Mouse (Mus musculus) fibroblast of lung, adult 2 months (primary cell): ENCODE data around the gene Gtse1.
A peak's percentile ranks its signal among the peaks of the same experiment; 100 is the strongest.
"Not testable (repeated sequence)": the region's sequence is repeated elsewhere in the genome, so short reads cannot be mapped to it uniquely, and the experiment has no call there.

ENCODE experiments used
- DNase-seq: peaks from one replicate; pipeline ENCODE4 v3.0.0-alpha.2; 2011; ENCODE audit warnings: low read depth

The Gtse1 gene

DNA sequence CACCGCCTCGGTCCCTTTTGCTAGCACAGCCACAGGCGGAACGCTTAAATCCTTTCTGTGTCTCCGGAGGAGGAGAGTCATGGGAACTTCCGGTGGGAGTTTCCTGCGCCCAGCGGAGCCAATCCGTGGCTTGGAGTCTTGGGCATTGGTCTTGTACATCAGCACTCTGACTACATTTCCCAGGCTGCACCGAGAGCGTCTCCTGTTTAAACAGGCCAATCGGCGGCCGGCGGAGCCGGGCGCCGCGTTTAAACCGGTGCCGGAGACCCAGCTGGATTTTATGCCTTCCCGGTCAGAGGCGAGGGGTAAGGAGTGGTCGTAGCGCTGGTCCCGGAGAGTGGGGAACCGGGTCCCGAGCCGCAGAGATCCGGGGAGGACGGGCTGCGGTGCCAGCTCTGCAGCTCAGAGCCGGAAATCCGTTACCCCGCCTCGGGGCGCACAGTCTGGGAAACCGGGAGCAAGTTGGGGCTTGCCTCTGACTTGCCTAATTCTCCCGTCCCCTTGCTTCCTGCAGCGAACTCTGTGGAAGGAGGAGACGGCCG, at the start of gene Gtse1:
Gtse1 (plus strand) TSS at position 256 of the 542 bp plus-strand sequence.
- DNase-seq = peak; percentile 92

DNA sequence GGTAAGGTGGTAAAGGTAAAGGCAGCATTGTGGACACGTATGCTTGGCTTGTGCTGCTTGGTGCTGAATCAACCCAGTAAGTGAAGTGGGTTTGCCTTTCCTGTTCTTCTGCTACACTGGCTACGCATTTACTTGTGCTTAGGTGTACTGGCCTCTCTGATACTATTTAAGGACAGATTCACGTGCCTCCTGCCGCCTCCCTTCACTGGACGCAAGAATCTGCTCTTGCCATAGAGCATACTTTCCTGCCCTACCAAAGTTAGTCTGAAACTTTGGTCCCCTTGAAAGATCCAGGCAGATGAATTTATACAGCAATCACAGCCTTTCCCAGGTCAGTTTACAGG, 49.1 kb upstream of the Gtse1 start:
- no peak for DNase-seq

DNA sequence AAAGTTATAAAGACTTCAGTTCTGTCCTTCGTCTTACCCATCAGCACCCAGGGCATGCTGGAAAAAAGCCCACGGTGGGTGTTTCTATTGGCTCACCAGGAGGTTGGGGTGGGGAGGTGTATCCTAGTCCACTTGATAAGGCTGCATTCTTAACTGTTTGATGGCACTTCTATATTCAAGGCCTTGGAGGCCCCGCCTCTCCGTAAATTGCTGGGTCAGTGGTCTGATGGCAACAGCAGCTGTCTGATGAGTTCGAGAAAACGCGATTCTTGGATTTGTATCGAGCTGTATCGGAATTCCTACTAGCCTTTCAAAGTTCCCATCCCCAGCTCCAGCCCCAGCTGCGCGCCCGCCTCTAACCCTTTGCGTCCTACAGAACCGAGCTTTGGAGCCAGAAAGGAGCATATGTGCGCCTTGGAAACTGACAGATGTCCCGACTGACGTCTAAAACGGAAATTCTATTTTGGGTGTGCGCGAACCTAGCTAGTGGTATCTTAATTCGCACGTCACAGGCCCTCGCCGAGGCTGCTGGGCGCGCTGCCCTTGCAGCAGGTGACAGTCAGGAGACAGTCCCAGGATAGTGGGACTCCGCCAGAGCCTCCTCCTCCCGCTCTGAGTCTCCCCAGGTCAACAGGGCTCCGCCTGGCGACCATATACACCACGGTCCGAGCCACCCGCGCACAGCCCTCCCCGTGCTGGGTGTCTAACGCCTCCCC, 48.6 kb upstream of the Gtse1 start:
- peak; percentile 22 for DNase-seq

DNA sequence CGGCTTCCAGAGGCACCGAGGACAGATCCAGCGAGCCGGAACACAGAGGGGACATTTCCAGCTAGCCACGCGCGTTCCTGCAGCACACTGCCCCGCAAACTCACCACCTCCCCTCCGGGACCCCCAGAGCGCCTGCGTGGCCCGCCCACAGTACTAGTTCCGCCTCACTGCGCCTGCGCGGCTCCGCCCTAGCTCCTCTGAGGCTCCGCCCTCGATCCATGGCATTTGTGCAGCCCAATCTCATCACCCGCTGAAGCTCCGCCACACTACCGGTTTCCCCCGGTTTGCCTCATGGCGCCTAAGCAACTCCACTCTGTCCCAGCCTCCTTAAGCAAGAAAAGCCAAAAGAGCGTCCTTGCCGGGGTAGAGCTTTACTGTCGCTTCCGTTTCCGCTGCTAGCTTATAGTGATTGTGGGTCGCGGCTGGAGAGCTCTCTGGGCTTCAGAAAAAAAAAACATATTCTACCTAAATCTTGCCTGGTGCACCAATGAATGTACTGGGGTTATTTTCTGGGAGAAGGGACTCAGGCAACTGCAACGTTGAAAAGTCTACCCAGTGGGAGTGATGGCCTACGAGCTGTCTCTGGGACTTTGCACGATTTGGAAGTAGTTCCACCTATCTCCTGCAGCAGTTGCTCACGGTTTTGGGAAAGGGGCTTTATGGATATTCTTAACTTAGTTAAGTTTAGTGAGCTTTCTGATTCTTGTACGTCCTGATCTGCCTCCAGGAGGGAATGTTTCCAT, 47.8 kb upstream of the Gtse1 start, which contains the start of gene Cdpf1:
Cdpf1 (minus strand) TSS at position 163 of the 743 bp plus-strand sequence.
- DNase-seq = peak; percentile 95

DNA sequence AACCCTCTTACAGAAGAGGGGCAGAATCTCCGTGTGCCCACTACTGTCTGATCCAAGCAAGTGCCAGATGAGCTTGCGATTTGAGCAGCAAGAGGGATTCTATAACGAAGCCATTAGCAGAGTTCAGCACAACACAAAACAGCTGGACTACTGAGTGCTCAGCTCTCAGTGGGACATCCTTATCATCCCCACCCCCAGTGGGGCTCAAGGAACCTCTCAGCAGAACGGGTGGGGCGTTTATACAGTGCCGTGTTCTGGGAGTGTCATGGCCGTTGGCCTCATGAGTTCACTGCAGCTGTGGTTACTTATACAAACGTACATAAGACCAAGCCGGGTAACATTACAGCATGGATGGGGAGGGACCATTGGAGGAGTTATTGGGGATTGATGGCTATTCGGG, 46.1 kb upstream of the Gtse1 start:
- DNase-seq = no peak

DNA sequence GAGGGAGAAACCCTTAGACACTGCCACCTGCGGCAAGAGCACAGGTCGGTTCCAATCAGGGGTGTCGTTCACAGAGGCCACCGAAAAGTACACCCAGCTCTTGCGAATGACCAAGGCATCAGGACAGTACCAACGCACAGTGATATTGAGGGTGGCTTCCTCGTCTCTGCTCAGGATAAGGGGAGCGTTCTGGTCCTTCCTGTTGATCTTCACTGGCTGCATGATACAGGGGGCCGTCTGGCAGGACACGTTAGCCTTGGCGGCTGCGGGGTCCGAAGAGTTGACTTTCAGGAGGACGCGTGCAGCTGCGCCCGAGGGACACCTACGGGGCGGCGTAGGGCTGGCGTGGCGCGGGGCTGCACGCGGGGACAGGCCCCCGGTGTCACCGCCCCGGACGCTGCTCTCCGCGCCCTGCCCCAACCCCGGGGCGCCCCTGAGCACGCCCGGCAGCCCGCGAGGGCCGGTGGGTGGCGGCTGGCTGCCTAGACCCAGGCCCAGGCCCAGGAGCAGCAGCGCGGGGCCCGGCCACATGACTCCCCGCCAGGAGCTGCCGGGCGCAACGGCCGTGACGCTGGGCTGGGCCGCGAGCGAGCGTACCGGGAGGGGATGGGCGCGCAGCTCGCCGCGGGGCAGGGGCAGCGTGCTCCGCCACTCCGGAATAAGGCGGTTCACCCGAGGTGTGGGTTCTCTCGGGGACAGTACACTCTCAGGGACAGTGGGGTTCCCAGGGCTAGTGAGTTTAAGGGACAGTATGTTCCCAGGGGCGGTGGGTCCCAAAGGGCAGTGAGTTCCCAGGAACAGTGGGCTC, 38.1 kb upstream of the Gtse1 start, which contains the start of gene Pkdrej:
Pkdrej (minus strand) TSS at position 532 of the 808 bp plus-strand sequence.
- no peak for DNase-seq

DNA sequence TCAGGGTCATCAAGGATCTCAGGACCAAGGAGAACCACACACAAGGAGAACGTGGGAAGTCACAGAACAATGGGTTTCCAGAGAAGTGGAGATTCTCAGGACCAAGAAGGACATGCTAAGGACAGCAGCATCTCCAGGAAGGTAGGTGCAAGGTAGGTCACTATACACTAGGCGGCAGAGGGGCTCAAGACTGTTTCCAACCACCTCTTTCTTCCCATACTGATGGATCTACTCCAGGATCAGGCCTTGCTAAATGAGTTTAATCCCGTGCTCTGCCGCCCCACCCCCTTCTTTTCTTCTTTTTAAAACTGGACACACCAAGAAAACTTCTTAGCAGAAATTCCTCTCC, 37.6 kb upstream of the Gtse1 start:
- DNase-seq = no peak

DNA sequence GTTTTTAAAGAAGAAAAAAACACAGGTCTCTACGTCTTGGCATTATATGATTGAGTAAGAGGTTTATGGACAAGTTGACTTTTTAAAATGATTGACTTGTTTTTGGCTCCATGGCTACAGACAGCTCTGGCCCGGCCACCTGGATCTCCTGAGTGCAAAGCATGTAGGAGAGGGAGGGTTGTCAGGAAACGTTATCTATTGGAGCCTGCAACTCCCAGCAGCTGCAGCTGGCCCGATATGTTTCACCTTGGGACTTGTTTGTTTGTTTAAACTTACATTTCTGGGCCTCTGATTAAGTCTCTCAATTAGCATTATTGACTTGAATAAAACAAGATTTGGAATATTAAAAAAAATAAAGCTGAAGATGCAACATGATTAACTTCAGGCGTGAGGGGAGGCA, 32.9 kb upstream of the Gtse1 start:
- DNase-seq = no peak

DNA sequence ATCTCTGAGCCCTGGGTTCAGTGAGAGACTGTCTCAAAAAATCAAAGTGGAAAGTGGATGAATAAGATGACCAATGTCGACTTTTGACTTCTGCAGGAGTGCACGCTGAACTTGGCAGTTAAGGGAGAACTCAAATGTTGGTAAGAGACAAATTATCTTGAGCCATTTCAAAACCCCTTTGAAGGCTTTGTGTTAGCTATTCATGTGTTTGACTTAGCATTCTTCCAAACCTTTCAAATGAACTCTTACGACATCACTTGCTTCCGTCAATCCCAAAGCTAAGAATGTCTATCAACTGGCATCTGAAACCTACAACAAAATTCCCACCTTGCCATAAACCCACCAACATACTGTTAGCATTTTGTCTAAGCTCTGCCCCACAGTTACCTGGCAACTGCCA, 31.5 kb upstream of the Gtse1 start:
- DNase-seq = no peak

DNA sequence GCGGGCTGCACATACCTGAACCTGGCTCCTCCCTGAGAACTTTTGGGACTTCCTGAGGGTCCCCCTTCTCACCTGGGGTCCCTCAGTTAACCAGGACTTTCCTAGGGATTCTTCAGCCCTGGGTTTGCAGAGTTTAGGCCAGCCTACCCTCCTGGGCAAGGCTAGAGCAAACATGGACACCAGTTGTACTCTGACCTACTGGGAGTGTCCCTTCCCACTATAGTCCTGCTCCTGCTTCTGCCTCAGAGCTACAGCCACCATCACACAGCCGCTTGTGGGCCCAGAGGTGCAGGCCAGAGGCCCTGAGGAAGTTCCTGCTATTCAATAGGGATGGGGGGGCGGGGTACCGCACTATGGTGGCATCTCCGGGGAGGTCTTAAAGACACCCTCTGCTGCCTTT, 30.1 kb upstream of the Gtse1 start:
- no peak for DNase-seq

DNA sequence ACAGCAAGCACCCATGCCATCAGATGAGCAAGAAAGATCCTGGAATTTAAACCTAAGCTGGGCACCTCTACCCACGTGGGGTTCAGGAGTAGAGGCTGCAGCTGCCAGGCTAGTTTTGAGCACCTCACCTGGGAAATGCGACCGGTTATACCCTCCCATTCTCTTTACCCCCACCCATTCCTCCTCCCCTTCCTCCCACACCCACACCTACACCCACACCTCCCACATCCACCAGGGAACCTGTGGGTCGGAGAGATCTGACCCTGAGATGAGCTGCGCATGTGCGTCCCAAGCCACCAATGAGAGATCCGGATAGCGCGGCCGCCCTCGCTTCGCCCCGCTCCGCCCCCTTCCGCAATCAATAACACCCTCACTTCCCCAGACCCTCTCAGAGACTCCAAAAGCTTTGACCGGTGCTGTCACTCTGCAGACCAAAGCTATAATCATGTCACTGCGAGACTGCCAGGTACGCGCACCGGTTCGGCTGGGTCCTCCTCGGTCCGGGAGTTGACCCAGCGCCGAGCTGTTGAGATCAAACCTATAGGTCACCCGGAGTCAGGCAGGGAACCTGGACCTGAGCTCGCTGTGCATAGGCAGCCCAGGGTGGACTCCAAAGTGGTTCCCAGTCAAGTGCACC, 27.5 kb upstream of the Gtse1 start, which contains the start of gene Ttc38:
Ttc38 (plus strand) TSS at position 353 of the 637 bp plus-strand sequence.
- DNase-seq = peak; percentile 45

DNA sequence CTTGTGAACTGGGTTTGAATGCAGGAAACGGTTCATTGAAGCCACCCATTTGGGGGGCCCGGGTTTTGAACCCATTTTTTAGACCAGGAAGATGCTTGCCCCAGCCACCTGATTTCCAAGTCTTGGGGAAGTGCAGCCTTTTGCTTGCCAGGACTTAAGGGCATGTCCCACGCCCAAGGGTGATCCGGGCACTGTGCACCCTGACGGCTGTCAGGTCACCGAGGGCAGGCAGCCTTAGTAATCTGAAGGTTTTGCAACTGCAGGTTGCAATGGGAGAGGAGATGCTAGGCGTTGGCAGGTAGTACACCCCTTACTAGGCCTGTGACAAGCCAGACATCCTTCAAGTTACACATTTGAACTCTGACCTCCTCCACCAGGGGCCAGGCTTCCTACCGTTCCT, 26.9 kb upstream of the Gtse1 start:
- DNase-seq = no peak

DNA sequence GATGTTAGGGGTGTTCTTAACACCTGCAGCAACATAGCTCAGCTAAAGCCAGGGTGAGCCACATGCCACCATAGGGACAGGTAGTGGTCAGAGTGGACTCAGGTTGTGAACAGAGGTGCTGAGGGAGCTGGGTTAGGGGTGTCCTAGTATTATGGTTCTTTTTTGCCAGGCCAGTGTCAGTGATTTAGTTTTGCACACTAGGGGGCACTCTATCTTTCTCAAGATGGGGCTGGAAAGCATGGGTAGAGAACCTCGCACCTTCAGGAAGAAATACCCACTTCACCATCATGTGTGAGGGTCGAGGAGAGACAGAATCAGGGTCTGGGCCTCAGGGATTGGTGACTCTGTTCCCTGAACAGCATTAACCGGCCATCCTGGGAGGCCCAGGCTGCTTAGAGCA, 24.2 kb upstream of the Gtse1 start:
- no peak for DNase-seq

DNA sequence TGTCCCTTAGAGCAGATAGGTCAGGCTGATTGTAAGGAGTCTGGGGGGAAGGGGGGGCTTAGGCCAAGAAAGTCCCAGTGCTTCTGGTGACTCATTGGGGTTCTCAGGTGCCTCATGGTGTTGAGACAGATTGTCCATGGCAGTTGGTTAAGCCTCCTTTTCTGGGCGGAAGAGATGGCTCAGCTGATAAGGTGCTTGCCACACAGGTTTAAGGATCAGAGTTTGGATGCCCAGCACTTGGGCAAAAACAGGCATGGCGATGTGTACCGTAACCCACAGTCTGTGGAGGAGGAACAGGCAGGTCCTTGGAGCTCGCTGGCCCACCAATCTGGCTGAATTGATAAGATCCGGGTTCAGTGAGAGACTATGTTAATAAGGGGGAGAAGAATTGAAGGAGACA, 22.7 kb upstream of the Gtse1 start:
- DNase-seq = no peak

DNA sequence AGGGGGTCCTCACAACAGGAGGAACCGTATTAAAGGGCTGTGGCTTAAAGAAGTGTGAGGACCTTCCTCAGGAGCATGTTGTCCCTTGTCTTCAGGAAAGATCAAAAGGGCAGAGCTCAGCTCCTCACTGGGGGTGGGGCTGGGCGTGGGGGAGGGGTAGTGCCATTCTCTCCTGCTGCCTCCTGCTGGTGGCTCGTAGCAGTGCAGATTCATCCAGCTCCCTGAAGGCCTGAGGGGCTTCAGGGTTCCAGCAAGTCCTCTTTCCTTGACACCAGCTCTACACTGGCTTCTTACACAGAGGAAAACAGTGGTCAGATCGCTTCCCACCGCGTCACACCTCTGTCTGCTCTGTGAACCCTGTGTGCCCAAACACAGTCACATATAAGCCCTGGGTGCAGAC, 18.6 kb upstream of the Gtse1 start:
- DNase-seq = no peak

DNA sequence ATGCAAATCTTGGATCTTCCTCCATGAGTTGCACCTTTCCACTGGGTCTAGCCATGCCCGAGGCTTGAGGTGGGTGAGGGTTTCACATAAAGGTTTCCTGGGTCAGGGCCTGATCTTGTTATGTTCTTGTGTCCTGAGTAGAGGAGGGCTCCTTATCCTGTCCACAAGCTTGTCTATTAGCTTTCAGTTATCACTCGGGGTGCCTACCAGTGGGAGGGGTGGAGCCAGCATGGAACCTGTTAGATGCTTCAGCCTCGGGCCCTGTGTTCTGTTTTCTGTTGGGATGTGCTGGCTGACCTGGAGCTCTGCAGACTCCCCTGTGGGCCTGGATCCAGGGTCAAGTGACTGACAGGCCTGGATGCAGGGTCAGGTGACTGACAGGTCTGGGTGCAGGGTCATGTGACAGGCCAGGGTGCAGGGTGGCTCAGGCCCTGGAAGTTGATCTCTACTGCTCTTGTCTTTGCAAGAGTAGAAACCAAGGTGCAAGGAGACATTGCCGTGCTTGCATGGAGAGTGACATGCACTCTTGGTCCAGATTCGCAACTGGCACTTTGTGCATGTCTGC, 17.7 kb upstream of the Gtse1 start:
- DNase-seq = no peak

DNA sequence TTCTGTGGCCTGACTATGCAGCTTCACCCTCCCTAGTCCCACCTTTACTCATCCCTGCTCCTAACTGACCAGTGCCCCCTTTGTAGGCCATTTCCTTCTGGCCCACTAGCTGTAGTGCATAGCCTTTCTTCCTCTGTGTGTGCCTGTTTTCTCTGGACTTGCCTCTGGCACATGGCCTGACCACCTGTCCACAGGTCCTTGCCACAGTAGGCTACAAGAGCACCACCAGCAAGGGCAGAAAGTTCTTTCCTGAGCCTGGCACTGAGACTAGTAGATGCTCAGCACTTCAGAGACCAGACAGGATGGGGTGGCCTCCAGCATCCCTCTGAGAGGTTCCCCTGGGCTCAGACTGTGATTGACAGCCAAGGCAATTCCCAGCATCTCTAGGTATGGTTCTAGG, 14.5 kb upstream of the Gtse1 start:
- DNase-seq = no peak

DNA sequence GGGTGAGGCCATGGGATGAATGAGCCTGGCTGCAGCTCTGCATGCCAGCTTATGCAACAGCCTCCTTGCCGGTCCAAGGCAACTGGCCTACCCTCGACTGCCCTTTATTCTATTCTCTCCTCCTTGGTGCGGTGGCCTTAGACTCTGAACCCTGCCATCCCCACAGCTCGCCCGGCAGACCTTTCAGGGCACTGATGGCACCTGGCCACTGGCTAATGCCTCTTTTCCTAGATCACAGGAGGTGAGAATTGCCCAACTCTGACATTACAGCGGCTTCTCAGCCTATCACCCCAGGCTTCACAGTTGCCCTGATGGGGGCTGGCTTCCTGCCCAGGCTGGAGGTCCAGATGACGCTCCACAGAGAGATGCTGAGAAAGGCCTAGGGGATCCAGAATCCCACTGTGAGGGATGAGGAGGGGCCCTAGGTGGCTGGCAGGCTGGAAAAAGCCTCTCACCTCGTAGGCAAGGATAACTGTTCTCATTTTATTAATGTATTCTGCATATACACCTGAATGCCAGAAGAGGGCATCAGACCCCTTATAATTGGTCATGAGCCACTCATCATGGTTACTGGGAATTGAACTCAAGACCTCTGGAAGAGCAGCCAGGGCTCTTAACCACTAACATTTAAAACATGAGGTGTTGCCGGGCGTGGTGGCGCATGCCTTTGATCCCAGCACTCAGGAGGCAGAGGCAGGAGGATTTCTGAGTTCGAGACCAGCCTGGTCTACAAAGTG, 7.7 kb upstream of the Gtse1 start:
- DNase-seq = no peak

DNA sequence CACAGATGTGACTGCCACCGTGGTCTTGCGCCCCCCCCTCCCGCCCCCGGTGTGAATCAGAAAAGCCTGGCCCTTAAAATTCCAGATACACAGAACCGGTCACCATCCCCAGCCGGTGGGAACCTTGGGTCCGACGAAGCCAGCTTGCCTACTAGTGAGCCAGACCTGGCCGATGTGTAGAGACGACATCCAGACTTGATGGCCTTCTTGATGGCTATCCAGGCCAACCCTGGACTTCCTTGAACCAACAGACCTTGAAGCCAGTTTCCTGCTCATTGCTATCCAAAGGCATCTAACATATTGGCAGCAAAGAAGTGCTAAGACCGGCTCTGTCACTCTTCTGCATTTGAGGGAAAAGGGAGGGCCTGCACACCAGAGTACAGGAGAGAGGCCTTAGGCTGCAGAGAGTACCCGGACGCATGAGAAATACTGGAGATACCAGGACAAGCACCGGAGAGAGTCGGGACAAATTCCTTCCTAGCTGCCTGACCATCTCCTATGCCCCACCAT, 510 bp upstream of the Gtse1 start:
- DNase-seq = no peak

DNA sequence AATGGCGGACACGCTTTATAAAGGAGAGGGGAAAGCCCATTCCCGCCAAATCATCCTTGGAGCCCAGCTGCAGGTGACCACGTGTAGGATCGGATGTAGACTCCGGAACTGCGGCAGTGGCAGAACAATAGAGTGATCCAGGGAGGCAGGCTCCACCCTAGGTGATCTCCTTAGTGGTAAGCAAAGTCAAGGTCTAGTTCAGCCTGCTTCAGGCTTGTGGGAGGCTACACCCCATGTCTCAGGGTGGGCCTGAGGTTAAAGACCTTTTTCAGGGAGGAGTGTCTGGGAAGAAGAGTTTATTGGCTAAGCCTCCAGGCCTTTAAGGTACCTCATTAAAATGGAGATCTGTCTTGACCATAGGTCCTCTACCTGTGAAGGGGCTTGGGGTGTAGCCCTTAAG, 6.4 kb downstream of the Gtse1 start:
- not testable (repeated sequence) for DNase-seq

DNA sequence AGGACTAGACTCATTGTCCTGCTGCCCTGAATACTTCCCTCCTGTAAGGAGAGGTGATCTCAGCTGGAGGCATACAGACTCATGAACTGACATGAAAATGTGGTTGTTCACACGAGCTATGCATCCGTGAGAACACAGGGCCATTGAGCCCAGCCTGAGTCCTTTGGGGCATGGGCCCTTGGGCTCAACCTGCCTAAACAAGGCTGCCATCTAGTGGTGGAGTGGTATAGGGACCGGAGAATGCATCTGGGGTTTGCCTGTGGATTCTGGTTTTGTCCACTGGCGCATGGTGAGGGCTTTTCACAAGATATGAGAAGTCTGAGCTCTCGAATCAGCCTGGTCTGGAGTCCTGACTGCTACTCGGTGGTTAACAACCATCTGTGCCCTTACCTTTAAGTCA, 8.2 kb downstream of the Gtse1 start:
- peak; percentile 28 for DNase-seq
